Comparison of ENCODE assay signal across 17 mouse cellular contexts in genomic region chr5:28418734-28419133, GRCm38 (mm10). TPM values are rescaled to one million over a fixed set of nuclear protein-coding genes. Genes with fewer than 3 reads are reported as not detected.
"Had no signal": no experiment of that assay in that cellular context is flagged by ENCODE, and none has a peak within 500 bp of the region (broad histone marks: within the 10 kb centered on the region; RNA-seq: fewer than 3 reads in every experiment).

No protein-coding gene starts in this region.

- H3K9me3 ChIP-seq: midbrain, embryonic 10.5 days; midbrain, embryonic 12.5 days; neural tube, embryonic 12.5 days had no signal

- H3K4me3 ChIP-seq: midbrain, embryonic 10.5 days; midbrain, embryonic 12.5 days; neural tube, embryonic 12.5 days had no signal

- H3K9ac ChIP-seq: lung, embryonic 14.5 days; midbrain, embryonic 12.5 days; neural tube, embryonic 12.5 days had no signal

- H3K4me1 ChIP-seq: midbrain, embryonic 10.5 days; midbrain, embryonic 12.5 days; neural tube, embryonic 12.5 days had no signal

- H3K4me2 ChIP-seq: lung, embryonic 14.5 days; midbrain, embryonic 12.5 days; neural tube, embryonic 12.5 days had no signal

- H3K27ac ChIP-seq: midbrain, embryonic 10.5 days; midbrain, embryonic 12.5 days; neural tube, embryonic 12.5 days had no signal

- ATAC-seq: midbrain, embryonic 16.5 days had no signal

- H3K27me3 ChIP-seq: midbrain, embryonic 12.5 days; neural tube, embryonic 12.5 days had no signal

- DNase-seq: lung, adult 18-20 months; lung, embryonic 14.5 days; lung, postnatal 10 days; lung, postnatal 4 days; midbrain, embryonic 14.5 days; right cerebral cortex, postnatal 14 days; spleen, adult 18-20 months; thymus, adult 2 months; thymus, postnatal 25 days; thymus, postnatal 4 days had no signal

RNA-seq across cellular contexts. Expression of gene Shh, which starts 48.3 kb away (rescaled TPM):
- total RNA-seq: megakaryocyte-erythroid progenitor cell, adult 5-6 weeks; neutrophil, adult 5-6 weeks had no signal
- polyA plus RNA-seq: liver, embryonic 16.5 days had no signal
